Mouse (Mus musculus) brain, adult 2 months (tissue): ENCODE measurements around the gene Ankrd2.
"Not testable (repeated sequence)": the region's sequence is repeated elsewhere in the genome, so short reads cannot be mapped to it uniquely, and the experiment has no call there.

Experiments
- DNase-seq: peaks from one replicate; pipeline ENCODE4 v3.0.0; 2011; ENCODE audit warnings: low read depth, low spot score

The Ankrd2 gene

GRCm38 (mm10) chr19:42054255-42054654, 18.5 kb downstream of the Ankrd2 start:
- DNase-seq = no peak

GRCm38 (mm10) chr19:42055881-42056280, 20.1 kb downstream of the Ankrd2 start:
- no peak for DNase-seq

GRCm38 (mm10) chr19:42056719-42057409, 21.1 kb downstream of the Ankrd2 start:
- no peak for DNase-seq

GRCm38 (mm10) chr19:42058426-42058825, 22.6 kb downstream of the Ankrd2 start:
- peak; percentile 60 for DNase-seq

- no peak for DNase-seq
Measured at GRCm38 (mm10) chr19:42061443-42061842, 25.6 kb downstream of the Ankrd2 start.

DNA sequence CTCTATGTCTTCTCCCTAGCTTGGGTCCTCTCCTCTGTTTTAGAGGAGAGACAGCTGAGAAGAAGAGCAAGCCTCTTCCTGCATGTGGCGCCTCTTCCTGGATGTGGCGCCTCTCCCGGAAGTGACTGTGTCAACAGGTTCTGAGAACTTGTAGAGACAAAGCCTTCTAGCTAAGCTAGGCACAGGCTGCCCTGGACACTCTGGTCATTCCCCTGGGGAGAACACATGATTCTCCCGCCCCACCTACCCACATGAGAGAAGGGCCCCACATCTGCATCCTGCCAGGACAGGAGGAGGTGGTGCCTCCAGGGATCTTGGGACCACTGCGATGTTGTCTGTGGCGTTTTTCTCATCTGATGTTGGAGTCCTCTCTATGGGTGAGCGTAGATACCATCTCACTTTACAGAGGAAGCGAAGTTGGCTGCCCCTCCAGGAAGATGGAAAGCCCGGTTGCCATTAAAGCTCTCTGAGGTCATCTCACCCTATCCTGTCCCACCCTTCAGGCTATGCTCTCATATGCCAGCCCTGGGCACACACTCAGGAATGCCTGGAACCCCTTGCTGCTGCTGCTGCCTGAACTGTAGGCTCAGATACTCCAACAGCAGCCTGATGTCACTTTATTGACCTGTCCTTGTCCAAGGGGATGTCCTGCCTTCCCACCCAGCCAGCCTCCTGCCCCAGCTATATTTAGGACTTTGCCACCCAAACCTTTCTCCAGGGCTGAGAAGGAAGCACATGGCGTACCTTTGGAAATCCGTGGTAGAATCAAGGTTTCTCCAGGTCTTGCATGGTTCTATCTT, 32.8 kb downstream of the Ankrd2 start:
- no peak for DNase-seq

DNA sequence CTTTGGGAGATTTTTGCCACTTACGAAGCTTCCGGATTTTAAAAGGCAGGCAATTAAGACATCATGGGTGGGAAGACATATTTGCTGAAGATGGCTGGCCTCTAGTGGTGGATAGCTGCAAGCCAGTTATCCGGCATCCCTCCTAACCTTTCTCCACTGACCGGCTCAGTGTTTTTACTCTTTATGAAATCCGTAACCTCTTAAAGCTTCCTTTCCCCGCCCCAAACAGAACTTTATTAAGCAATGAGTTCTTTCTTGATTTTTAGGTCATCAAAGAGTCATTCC, 33.4 kb downstream of the Ankrd2 start:
- peak; percentile 77 for DNase-seq

DNA sequence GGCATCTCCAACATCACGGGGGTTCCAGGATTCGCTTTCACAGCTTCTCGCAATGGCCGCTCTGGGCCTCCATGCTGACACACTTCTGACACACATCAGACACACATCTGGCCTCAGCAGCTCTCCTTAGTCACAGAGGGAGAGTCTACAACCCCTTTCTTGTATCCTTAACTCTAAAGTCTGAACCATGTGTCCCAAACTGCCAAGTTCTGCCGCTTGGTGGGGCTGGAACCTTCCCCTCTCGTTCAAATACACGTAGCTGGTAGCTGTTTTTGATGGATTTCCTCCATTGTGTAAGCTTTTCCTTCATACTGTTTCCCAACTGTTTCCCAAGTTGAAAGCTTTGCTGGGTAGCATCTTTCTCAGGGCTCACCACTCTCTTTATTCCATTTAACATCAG, 35.4 kb downstream of the Ankrd2 start:
- DNase-seq = peak; percentile 23

DNA sequence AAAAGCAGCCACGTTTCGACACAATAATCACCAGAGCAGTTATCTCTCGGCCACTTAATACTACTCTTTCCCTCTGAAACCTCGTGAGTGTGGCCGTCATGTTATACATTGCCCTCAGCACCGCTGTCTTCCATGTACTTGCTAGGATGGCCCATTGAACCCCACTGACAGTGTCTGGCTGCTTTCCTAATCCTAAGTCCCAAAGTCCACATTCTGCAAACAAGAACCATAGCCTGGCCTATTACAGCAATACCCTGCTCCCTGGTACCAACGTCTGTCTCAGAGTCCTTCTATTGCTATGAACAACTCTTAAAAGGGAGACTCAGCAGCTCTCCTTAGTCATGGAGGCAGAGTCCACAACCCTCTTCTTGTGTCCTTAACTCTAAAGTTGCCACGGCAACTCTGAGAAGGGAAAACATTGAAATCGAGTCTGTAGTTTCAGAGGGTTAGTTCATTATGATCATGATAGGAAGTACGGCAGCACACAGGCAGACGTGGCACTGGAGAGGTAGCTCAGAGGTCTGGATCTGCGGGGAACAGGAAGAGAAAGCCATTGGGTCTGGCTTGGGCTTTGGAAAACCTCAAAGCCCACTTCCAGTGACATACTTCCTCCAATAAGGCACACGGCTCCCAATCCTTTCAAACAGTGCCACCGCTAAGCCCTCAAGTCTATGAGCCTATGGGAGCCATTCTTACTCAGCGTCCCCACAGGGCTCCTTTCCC, 36.2 kb downstream of the Ankrd2 start:
- no peak for DNase-seq

GRCm38 (mm10) chr19:42072802-42073201, 37.0 kb downstream of the Ankrd2 start:
- DNase-seq = no peak

DNA sequence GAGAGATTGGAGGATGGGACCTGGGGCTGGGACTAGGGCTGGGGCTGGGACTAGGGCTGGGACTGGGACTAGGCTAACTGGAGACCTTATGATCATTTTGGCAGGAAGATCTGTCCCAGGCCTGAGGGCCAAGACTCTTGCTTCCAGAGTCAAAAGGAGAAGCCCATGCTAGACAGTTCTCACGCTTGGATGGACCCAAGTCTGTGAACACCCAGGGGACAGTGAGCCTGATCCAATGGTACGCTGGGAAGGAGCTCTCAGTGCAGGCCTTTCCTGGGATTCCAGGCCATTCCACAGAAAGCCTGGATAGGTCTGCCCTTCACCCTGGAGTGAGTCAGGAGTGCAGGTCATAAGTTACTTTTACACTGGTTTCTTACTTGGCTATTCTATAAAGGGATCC, 39.3 kb downstream of the Ankrd2 start:
- no peak for DNase-seq

DNA sequence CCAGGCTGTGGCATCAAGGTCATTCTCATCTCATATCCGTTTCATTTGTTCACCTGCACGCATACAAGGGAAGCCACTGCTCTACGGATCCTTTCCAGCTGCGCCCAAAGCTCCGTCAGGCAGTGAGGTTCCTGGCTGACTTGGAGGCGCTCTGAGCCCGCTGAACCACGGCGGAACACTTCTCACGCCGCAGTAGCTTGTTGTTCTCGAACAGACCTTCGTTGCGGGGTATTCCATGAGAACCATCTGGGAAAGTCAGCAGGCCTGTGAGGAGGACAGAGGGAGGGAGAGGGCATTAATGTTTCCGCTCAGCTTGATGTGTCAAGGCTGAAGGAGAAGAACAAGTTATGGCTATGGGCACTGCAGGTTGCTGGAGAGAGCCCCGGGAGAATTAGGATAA, 40.2 kb downstream of the Ankrd2 start:
- DNase-seq = no peak

GRCm38 (mm10) chr19:42078566-42078965, 42.8 kb downstream of the Ankrd2 start:
- DNase-seq = no peak

DNA sequence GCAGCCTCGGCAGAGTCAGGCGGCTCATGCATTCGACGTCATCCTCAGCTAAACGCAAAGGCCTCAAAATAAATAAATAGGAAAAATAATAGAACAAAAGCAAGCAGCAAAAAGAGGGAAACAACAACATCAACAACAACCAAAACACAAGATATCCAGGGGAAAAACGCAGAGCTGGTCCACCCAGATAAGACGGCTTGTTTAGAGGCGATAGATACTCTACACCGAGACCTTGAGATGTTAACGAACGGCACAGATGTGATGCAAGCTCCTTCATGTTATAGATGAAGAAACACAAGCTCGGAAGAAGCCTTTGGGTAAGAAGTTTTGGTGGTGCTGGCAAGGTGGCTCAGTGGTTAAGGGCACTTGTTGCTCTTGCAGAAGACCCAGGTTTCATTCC, 43.2 kb downstream of the Ankrd2 start:
- no peak for DNase-seq

DNA sequence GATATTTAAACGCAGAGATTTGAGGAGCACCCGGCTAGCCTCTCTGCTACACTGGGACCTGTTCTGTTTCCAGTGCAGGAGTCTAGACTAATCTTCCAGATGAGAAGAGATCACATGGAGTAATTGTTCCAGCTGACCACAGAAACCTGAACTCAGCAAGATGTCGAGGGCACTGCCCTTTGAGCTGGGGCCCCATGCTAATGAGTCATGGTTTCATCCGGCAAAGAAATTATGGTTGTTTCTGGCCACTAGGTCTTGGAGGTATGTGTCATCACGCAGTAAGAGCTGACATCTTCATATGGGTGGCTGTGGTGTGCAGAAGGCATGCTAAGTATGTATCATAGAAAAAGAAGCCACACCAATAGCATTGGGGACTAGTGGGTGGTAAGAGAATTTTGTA, 44.1 kb downstream of the Ankrd2 start:
- DNase-seq = no peak

DNA sequence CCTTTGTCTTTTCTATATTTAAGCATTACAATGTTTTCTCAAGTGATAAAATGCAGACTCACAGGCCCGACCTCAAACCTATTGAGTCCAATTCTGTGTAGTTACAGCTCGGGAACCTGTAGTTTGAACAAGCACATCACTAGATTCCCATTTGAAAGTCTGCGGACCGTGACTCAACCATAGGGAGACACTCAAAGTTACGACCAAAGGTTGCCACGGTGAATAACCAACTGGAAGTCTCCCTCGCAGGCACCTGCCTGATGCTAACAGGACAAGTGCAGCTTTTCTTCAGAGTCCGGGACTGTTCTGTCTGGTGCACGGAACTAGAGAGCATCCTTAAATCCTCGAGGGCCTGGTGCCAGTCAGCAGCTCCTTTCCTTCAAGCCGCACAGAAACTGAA, 44.7 kb downstream of the Ankrd2 start:
- DNase-seq = no peak

GRCm38 (mm10) chr19:42081613-42082012, 45.8 kb downstream of the Ankrd2 start:
- not testable (repeated sequence) for DNase-seq

DNA sequence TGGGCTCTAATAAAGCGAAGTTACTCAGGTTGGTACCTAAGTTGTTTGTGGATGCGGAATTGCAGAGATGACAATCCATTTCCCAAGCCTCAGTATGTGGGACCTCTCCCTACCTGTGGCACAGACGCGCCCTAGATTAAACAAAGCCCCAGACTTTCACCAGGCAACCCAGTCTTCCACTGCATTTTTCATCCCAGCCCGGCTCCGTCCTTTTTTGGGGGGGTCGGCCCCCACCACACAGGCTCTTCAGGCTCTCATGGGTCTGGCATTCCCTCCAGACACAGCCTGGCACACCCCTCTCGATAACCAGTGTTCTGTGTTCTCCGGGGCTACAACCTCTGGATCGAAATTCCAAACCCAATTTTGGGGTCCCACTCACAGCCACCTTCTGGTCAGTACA, 49.9 kb downstream of the Ankrd2 start:
- DNase-seq = no peak

GRCm38 (mm10) chr19:42086166-42086565, 50.4 kb downstream of the Ankrd2 start, which contains the start of gene Morn4:
Gene Morn4 (minus strand): TSS chr19:42086357.
- peak; percentile 97 for DNase-seq

- DNase-seq = peak; percentile 84
Measured at GRCm38 (mm10) chr19:42089103-42089747, 53.4 kb downstream of the Ankrd2 start.

- DNase-seq = peak; percentile 100
Measured at GRCm38 (mm10) chr19:42089748-42090595, 54.2 kb downstream of the Ankrd2 start, which contains the start of gene Pi4k2a. Gene Pi4k2a (plus strand): TSS chr19:42090470.
